Mouse (Mus musculus) ES-E14 (cell line): ENCODE measurements around the gene Evi2b.

Experiments
- CHD2 ChIP-seq: IDR thresholded peaks from 2 replicates; pipeline ENCODE4 v1.6.1; 2014; ENCODE audit warnings: mild to moderate bottlenecking, low read depth, low read length, inconsistent platforms
- HCFC1 ChIP-seq: IDR thresholded peaks from 2 replicates; pipeline ENCODE4 v1.6.1; 2012; ENCODE audit warnings: low read length, inconsistent platforms, borderline replicate concordance; ENCODE audit not compliant: insufficient read depth
- MAFK ChIP-seq: IDR thresholded peaks from 2 replicates; pipeline ENCODE4 v1.6.1; 2014; ENCODE audit warnings: mild to moderate bottlenecking, low read depth, low read length, inconsistent platforms; ENCODE audit not compliant: insufficient read depth
- ZC3H11A ChIP-seq: IDR thresholded peaks from 2 replicates; pipeline ENCODE4 v1.6.1; 2012; ENCODE audit warnings: low read depth, mild to moderate bottlenecking, inconsistent platforms, low read length, borderline replicate concordance
- ZNF384 ChIP-seq: IDR thresholded peaks from 2 replicates; pipeline ENCODE4 v1.6.1; 2012; ENCODE audit warnings: low read depth, low read length, inconsistent platforms

GRCm38 (mm10) chr11:79523560-79524309 is at the start of gene Evi2b:
- TF ChIP-seq CHD2, result no peak
- no peak for TF ChIP-seq ZNF384
- TF ChIP-seq ZC3H11A, result no peak
- no peak for TF ChIP-seq HCFC1
- TF ChIP-seq MAFK, result no peak
